Mouse (Mus musculus): ENCODE data around the gene Mtfp1.
"Not testable (repeated sequence)": the region's sequence is repeated elsewhere in the genome, so short reads cannot be mapped to it uniquely, and the experiment has no call there.

Gene Mtfp1

DNA sequence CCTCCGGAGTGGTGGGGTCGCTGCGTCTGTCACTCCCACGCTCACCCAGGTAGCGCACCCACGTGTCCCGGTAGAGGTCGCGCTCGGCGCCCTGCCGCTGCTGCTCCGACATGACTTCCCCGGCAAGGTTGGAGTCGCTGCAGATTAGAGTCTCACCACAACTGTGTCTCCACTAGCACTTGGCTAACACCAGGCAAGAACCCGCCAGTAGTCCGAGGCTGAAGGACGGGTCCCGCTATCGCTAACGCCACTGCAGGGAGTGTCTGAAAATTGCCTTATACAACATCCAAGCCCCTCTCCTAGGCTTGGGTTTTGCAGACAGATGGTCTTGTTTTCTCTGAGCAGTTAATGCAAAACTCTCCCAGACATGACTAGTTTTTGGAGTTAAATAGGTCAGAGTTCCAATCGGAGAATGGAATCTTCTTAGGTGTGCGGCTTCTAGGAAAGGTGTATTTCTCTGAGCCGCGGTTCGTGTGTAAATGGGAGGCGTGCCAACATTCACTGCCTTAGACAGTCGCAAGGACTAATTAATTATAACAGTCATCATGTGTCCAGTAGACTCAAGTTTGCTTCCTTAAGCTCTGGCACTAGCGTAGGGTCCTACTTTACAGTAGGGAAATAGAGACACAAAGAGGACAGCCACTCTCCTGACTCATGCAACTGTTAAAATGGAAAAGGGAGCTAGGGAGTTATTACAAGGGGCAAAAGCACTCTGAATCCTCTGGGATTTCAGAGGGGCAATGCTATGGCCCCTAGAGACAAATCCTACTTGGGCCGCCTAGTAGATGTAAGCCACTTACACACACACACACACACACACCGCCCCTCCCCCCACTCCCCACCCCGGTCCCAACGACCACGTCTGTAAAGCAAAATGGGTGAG is at the start of gene Mtfp1:
Gene Mtfp1 (minus strand): TSS at position 275 of the 883 bp plus-strand sequence.
- peak; percentile 72 for DNase-seq

- no peak for DNase-seq
Observed at GRCm38 (mm10) chr11:4143281-4144062, 48.2 kb upstream of the Mtfp1 start.

DNA sequence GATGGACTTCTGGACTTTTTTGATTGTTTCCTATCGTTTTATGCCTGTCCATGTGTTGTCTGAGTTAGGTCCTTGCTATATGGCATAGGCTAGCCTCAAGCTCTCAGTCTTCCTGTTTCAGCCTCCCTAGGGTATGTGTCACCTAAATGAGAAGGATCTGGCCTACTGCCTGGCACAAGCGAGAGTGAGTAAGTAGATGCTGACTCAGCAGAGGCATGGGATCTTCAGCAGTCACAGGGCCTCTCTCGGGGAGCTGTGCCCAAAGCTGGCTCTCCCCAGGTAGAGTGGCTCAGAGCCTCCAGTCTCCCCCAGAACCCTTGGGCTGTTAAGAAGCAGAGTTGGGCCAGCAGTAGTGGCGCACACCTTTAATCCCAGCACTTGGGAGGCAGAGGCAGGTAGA is 47.1 kb upstream of the Mtfp1 start:
- DNase-seq: no peak

DNA sequence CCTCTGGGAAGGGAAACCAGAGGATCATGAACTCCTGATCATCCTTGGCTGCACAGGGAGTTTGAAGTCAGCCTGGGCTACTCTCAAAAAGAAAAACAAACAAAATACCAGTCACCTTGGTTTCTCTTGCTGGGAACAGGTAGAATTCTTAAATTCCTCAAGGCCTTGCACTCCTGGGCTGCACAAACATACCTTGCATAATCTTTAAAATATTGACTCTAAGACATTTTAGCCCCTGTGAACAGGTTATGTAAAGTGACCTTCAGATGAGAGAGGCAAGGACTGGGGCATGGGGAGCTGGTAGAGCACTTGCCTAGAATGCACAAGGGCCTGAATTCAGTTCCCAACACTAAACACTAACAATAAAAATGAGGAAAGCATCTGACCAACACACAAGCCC is 46.3 kb upstream of the Mtfp1 start:
- DNase-seq: no peak

DNA sequence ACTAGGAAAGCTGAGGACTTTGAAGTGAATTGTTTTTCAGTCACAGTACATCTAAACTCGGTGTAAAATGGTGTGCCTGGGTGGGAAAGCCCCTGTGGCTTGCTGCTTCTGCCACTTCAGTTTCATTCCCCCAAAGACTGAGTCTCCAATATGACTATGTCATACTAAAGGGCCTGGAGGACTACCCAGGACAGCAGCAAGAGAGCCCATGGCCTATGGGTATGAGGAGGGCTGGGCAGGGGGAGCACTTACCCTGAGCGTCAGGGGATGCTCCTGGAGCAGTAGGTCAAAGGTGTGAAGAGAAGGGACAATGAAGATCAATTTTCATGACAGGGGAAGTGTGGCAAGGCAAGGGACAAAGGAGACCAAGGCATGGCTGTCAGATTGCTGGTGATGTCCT is 43.7 kb upstream of the Mtfp1 start:
- DNase-seq: no peak

- peak; percentile 82 for DNase-seq
Observed at GRCm38 (mm10) chr11:4134986-4135935, 40.0 kb upstream of the Mtfp1 start, which contains the start of gene Rnf215. Gene Rnf215, plus strand, starts transcription at chr11:4135202.

GRCm38 (mm10) chr11:4134400-4134799 is 39.2 kb upstream of the Mtfp1 start:
- no peak for DNase-seq

DNA sequence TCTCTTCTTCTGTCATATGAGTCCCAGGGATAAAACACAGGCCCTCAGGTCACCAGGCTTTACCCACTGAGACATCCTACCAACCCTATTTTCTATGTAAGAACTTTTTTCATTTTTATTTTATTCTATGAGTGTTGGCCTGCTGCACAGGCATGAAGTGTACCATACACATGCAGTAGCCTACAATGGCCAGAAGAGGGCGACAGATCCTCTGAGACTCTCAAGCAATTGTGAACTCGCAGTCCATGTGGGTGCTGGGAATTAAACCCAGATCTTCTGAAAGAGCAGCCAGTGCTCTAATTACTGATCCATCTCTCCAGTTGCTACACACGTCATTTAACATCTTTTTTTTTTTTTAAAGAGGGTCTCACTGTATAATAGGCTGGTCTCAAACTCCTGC is 38.2 kb upstream of the Mtfp1 start:
- DNase-seq: no peak

- not testable (repeated sequence) for DNase-seq
Observed at GRCm38 (mm10) chr11:4128461-4128860, 33.2 kb upstream of the Mtfp1 start.

DNA sequence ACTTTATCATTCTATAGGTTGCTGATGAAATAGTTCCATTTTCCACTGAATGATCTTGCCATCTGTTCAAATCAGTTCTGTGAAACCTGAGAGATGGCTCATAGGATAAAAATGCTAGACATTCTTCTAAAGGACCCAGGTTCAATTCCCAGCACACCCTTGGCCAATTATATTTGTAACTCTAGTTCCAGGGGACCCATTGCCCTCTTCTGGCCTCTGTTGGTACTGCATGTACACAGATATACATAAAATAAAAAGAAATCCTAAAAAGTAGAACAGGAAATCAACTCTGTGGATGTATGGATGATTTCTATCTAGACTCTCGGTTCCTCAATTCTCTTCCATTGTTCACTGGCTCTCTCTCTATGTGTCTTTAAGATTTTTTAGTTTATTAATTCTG is 31.8 kb upstream of the Mtfp1 start:
- no peak for DNase-seq

DNA sequence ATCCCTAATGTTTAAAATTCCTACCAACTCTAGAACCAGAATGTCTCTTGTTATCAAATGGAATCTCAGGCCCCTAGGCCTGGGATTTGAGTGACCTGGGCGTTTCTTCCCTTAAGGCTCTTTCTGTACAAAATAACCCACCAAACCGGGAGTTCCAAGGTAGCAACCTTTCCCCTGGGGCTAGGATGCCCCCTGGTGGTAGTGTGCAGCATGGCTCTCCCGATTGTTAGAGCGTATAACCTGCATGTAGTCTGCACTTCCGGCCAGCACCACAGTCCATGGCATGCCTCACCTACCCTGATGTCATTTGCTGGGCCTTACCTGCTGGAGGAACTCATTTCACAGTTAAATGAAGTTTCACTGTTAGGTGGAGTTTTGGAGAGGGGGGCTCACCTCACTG is 28.7 kb upstream of the Mtfp1 start:
- DNase-seq: no peak

DNA sequence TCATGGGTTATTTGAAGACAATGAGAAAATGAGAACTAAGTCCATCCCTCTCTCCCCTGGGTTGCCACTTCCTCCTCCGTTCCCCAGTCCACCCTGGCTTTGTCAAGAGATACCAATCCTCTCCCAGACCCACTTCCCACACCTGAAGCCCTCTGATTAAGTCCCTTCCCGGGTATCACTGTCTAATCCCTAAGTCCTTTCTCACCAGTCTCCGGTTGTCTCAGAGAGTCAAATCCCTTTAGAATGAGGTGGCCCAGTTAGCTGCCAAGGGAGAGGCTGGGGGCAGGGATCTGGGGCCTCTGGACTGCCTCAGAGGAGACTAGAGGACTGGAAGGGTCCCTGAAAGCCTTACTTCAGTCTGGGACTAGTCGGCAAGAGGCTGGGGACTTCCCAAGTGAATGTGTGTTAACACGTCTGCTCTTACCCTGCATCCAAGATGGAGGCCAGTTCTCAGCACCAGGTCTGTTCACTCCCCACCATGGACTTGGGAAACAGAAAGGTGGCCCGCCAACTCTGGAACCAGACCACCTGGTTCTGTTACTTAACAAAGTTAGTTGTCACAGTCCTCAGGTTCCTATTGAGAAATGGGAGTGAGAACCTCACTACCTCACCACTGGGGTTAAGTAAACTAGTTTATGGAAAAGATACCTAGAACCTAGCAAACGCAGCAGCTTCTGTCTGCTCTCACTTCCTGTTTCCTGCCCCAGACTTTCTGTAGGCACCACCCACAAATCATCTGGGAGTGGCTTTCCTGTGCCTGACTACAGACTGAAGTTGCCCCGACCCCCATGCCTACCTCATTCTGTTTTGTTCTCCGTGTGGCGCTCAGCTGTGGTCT is 27.7 kb upstream of the Mtfp1 start, which contains the start of gene Sec14l2:
Gene Sec14l2 (minus strand): TSS at position 674 of the 838 bp plus-strand sequence.
- DNase-seq: no peak

DNA sequence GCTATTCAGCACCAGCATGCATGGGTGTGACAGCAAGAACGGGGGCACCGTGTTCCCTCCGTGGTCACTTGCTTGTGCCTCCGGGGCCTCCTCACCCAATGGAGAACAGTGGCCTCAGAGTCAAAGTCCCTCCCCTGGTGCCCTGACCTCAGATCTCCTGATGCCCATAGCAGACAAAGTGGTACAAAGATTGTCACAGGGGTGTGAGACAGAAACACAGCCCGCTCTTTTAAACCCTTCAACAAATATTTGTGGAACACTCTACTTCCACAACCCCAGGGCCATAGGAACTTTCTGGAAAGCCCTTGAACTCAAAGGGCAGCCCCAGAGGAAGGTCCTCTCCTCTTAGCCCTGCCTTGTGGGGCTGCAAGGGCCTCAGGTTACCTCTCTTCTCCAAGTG is 27.0 kb upstream of the Mtfp1 start:
- DNase-seq: no peak

DNA sequence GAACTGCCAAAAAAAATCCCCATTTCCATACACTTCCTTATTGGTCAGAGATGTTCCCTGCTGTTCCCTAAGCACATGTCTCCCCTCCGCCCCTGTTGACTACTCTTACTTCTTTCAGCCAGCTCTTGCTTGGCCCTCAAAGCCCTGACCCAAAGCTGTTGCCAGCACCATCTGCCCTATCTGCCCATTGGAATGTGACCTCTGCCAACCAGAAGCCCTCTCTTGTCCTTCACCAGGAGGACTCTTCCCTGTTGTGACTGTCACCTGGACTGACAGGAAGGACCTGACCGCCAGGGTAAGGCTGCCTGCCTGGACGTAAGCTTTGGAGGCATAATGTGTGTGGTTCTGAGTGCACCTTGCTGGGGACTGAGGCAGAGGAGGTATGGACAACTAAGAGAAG is 26.4 kb upstream of the Mtfp1 start:
- no peak for DNase-seq

GRCm38 (mm10) chr11:4119635-4120034 is 24.4 kb upstream of the Mtfp1 start:
- no peak for DNase-seq

GRCm38 (mm10) chr11:4118081-4118921 is 23.1 kb upstream of the Mtfp1 start:
- DNase-seq: peak; percentile 78

GRCm38 (mm10) chr11:4117372-4118071 is 22.3 kb upstream of the Mtfp1 start:
- no peak for DNase-seq

DNA sequence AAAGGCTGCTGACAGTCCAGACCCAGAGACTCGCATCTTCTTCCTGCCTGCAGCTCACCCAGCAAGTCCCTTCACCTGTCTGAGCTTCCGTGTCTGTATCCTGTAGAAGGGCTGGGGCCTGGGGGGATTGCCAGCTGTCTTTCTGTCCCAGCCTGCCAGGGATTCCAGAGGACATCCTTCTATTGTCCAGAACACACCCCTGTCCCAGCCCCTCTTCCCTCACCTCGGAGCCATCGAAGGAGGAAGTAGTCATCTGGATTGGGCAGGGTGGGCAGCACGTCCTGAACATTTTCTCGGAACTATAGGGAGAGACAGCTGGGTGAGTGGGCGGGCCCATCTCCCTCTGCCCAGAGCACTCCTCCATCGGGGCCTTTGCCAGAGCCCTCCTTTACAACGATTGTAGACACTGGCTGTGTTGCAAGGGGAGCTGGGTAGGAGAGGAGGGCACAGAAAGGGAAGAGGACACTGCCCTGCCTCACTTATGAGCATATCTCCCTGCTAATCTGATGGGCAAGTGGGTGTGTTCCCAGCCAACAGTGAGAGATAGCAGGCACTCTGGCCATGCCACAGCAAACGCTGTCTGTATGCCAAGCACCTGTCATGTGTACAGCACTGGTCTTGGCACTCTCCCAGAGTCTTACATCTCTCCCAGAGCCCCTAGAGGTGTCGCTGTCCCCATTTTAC is 21.4 kb upstream of the Mtfp1 start:
- peak; percentile 78 for DNase-seq

DNA sequence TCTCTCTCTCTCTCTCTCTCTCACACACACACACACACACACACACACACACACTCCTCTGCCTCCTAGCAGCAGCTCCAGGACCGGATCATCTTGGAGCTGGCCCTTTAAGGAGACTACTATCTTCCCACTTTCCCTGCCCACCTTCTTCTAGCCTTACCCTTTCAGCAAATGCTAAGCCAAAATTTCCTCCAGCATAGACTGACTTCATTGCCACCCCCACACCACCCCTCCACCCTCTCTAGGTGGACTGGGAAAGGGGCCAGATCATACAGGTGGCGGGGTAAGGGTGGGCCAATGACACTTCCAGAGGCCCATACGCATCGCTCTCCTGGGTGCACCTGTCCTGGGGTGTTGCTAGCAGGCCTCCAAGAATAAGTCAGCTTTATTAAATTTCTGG is 20.2 kb upstream of the Mtfp1 start:
- no peak for DNase-seq

All from layer of hippocampus, adult 9-11 months (tissue).